Mouse (Mus musculus) cortical plate, adult 2 months (tissue): ENCODE data around the gene Kcnb1.

Source experiments
- CTCF ChIP-seq: fragments of 200-500 bp; IDR thresholded peaks from 2 replicates; pipeline ENCODE4 v1.5.1; 2011; ENCODE audit warnings: mild to moderate bottlenecking, control low read depth, low read length; ENCODE audit not compliant: insufficient read depth; ENCODE audit errors: extremely low read depth
- POLR2A ChIP-seq: fragments of 200-500 bp; IDR thresholded peaks from 2 replicates; pipeline ENCODE4 v1.6.1; 2011; ENCODE audit warnings: mild to moderate bottlenecking, low read length, control low read depth; ENCODE audit not compliant: insufficient read depth; ENCODE audit errors: extremely low read depth

DNA sequence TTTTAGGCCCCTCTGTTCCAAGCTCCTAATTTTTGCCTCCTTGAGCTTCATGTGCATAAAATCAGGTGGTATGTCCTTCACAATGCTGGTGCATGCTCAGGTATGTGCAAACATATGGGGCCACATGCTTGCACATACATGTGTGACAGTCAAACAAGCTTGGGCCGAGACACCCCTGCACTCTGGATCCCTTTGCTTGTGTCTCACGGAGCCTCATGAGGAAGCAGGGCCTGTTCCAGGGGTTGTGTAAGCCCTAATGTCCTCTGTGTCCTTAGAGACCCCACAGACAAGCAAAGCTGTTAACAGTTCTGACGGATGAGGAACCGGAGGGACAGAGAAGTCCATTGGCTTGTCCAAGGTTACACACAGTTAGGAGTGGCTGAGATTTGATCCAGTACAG lies 30.2 kb downstream of the Kcnb1 start:
- TF ChIP-seq CTCF (no peak), POLR2A (no peak)
